ENCODE assay signal across 9 mouse cellular contexts in the genomic region with DNA sequence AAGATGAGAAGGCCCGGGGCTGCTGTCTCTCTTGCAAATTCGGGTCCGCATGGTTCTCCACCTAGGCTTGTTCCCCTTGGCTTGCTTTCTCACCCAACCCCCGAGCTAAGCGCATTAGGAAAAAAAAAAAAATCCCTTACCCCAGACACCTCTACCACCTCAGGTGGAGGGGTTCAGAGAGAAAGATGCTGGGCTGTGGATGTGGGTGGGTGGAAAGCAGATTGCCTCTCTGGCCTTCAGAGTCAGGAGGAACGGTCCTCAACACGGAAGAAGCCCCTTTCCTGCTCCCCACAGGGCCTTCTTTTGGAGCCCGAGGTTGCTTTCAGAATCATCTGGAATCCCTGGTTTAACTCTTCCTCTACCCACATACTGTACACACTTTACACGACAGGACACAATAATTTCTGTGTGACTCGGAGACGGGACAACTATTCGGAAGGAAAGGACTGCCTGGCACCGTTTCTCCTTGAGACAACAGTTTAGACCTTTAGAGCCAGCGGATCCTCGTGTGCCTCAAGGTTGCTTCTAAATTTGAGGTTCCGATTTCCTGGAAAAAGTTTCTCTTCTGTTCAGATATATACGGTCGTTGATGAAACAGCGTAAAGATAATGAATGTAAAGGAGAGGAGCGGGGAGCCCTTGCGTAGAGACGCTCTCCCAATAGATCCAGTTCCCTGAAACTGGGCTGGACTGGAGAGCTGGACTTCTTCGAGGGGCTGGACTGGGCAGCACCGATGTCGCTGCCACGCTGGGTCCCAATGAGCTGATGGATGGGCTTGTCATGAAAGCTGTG. TPM values are rescaled to one million over a fixed set of nuclear protein-coding genes. Genes with fewer than 3 reads are reported as not detected.
A peak's percentile ranks its signal among the peaks of the same experiment; 100 is the strongest.
DNase-seq lines count a peak whose midpoint lies in the region; ATAC-seq and TF ChIP-seq lines count a peak whose summit lies in the region.
"Had no signal": no experiment of that assay in that cellular context is flagged by ENCODE, and none has a peak within 500 bp of the region (broad histone marks: within the 10 kb centered on the region; RNA-seq: fewer than 3 reads in every experiment).

No protein-coding gene starts in this region.

- no peaks in the 10 kb centered on the region for H3K9me3 ChIP-seq in lung, embryonic 14.5 days (ENCODE audit: low read depth, low read length)
- no peaks in the 10 kb centered on the region for H3K9me3 ChIP-seq in embryonic facial prominence, embryonic 15.5 days (replicated peaks)
- H3K9me3 ChIP-seq in limb, embryonic 12.5 days = no peaks in the 10 kb centered on the region
- no peaks in the 10 kb centered on the region for H3K9me3 ChIP-seq in neural tube, embryonic 15.5 days (replicated peaks)

- TF ChIP-seq CTCF in lung, embryonic 14.5 days (IDR thresholded peaks at IDR 0.05; ENCODE audit: low read depth) = no peak

- H3K27ac ChIP-seq in lung, embryonic 14.5 days (ENCODE audit: low read depth) = no peak overlapping the region
- no peak overlapping the region; the same call in 1 of the 2 replicates for H3K27ac ChIP-seq in embryonic facial prominence, embryonic 15.5 days (replicated peaks)
- no peak overlapping the region for H3K27ac ChIP-seq in limb, embryonic 12.5 days
- H3K27ac ChIP-seq in neural tube, embryonic 15.5 days (replicated peaks) = no peak overlapping the region

- H3K4me2 ChIP-seq in lung, embryonic 14.5 days = peak overlapping the region; percentile 55
- peak overlapping the region; percentile 43 for H3K4me2 ChIP-seq in embryonic facial prominence, embryonic 15.5 days (replicated peaks)
- peak overlapping the region; percentile 51 for H3K4me2 ChIP-seq in limb, embryonic 12.5 days
- H3K4me2 ChIP-seq in neural tube, embryonic 15.5 days = peak overlapping the region; percentile 33

- H3K4me3 ChIP-seq in lung, embryonic 14.5 days (ENCODE audit: low read depth, low read length) = peak overlapping the region; percentile 36
- H3K4me3 ChIP-seq in embryonic facial prominence, embryonic 15.5 days (replicated peaks) = peak overlapping the region; percentile 36
- peak overlapping the region; percentile 33 for H3K4me3 ChIP-seq in limb, embryonic 12.5 days (replicated peaks)
- H3K4me3 ChIP-seq in neural tube, embryonic 15.5 days (replicated peaks) = no peak overlapping the region

- H3K4me1 ChIP-seq in lung, embryonic 14.5 days (ENCODE audit: insufficient read depth) = no peaks in the 10 kb centered on the region
- peaks cover 62% of the 10 kb centered on the region for H3K4me1 ChIP-seq in embryonic facial prominence, embryonic 15.5 days
- H3K4me1 ChIP-seq in limb, embryonic 12.5 days (replicated peaks) = peaks cover 27% of the 10 kb centered on the region
- H3K4me1 ChIP-seq in neural tube, embryonic 15.5 days = peaks cover 32% of the 10 kb centered on the region

- H3K9ac ChIP-seq in lung, embryonic 14.5 days = peak overlapping the region; percentile 68
- no peak overlapping the region for H3K9ac ChIP-seq in embryonic facial prominence, embryonic 15.5 days
- peak overlapping the region; percentile 31; the same call in 1 of the 2 replicates for H3K9ac ChIP-seq in limb, embryonic 12.5 days (replicated peaks)
- no peak overlapping the region for H3K9ac ChIP-seq in neural tube, embryonic 15.5 days (replicated peaks)

- ATAC-seq in lung, embryonic 14.5 days (ENCODE audit: insufficient read depth) = no peak
- no peak for ATAC-seq in embryonic facial prominence, embryonic 15.5 days (ENCODE audit: insufficient number of reproducible peaks, low FRiP score, low TSS enrichment, low read depth)
- ATAC-seq in limb, embryonic 12.5 days (ENCODE audit: insufficient number of reproducible peaks, insufficient read depth, low FRiP score, low TSS enrichment, low read depth) = no peak
- ATAC-seq in neural tube, embryonic 15.5 days (ENCODE audit: low FRiP score) = no peak

- 6% methylated on average over 26 of the region's 26 CpGs for WGBS in lung, embryonic 14.5 days
- 27% methylated on average over 26 of the region's 26 CpGs for WGBS in embryonic facial prominence, embryonic 15.5 days
- WGBS in limb, embryonic 12.5 days = 7% methylated on average over 26 of the region's 26 CpGs
- WGBS in neural tube, embryonic 15.5 days = 5% methylated on average over 26 of the region's 26 CpGs

- H3K27me3 ChIP-seq in lung, embryonic 14.5 days (ENCODE audit: insufficient read depth, low read length) = peaks cover 78% of the 10 kb centered on the region
- H3K27me3 ChIP-seq in embryonic facial prominence, embryonic 15.5 days = peaks cover 52% of the 10 kb centered on the region
- peaks cover 93% of the 10 kb centered on the region for H3K27me3 ChIP-seq in limb, embryonic 12.5 days
- H3K27me3 ChIP-seq in neural tube, embryonic 15.5 days (replicated peaks) = peaks cover 62% of the 10 kb centered on the region

- H3K36me3 ChIP-seq in lung, embryonic 14.5 days (ENCODE audit: insufficient read depth) = 0 out of 2 replicates have a peak, but pooled peaks cover 3% of the 10 kb centered on the region
- H3K36me3 ChIP-seq in embryonic facial prominence, embryonic 15.5 days = no peaks in the 10 kb centered on the region
- no peaks in the 10 kb centered on the region for H3K36me3 ChIP-seq in limb, embryonic 12.5 days
- no peaks in the 10 kb centered on the region for H3K36me3 ChIP-seq in neural tube, embryonic 15.5 days

- DNase-seq in lung, embryonic 14.5 days = peak; percentile 22
- no peak for DNase-seq in lung, postnatal 4 days
- DNase-seq in layer of hippocampus, postnatal 14 days (ENCODE audit: low spot score in 2 of 2) = no peak
- DNase-seq in cerebellum, adult 18-20 months = no peak
- no peak for DNase-seq in kidney, adult 9 months
- DNase-seq: kidney, adult 11 months had no signal

RNA-seq across cellular contexts. Expression of gene Irx5, which starts 8.7 kb away (rescaled TPM):
- 18.5 and 22.4 TPM in 2 replicates for polyA plus RNA-seq in lung, embryonic 14.5 days (2014; fragmentation: Nextera tagmentation; extraction: Ambion mirVana)
- 20.2 and 23.1 TPM in 2 replicates for polyA plus RNA-seq in embryonic facial prominence, embryonic 15.5 days (2015; fragmentation: Nextera tagmentation; extraction: Ambion mirVana)
- 12.3 and 15.5 TPM in 2 replicates for polyA plus RNA-seq in limb, embryonic 12.5 days (2016; fragmentation: Nextera tagmentation; extraction: Ambion mirVana)
- polyA plus RNA-seq in neural tube, embryonic 15.5 days (2015; fragmentation: Nextera tagmentation; extraction: Ambion mirVana) = 4.8 and 6.2 TPM in 2 replicates
- under 1 TPM in 1 of 2 experiments, not detected in 1; 0.14 TPM for total RNA-seq in layer of hippocampus, postnatal 14 days (2021)

Comparison
In these comparisons a context has a peak if more than half of its experiments do, and no peak if none do; other contexts are left out.
1. H3K9ac ChIP-seq: peak in lung, embryonic 14.5 days (single experiment) and limb, embryonic 12.5 days (single experiment); none in embryonic facial prominence, embryonic 15.5 days (single experiment) and neural tube, embryonic 15.5 days (single experiment).
2. Peak in every context shown above with its lines, with median percentiles within 50 percentile points of each other: H3K4me2 ChIP-seq.